Mouse (Mus musculus): Measurements from ENCODE around the gene Foxn4. TPM values are rescaled to one million over a fixed set of nuclear protein-coding genes. Genes with fewer than 3 reads are reported as not detected.

The Foxn4 gene
- polyA plus RNA-seq, 1 experiment: not detected

Other genes starting within 250 kb of the Foxn4 start
- 11.2 and 14.7 TPM in 2 replicates for gene Usp30, start 208.3 kb downstream of the Foxn4 start, polyA plus RNA-seq (2012; rRNA removed)
- gene Svop, start 182.2 kb downstream of the Foxn4 start, polyA plus RNA-seq (2012; rRNA removed): 0.33 and 0.38 TPM in 2 replicates
- 8.9 and 9.9 TPM in 2 replicates for gene Alkbh2, start 145.6 kb downstream of the Foxn4 start, polyA plus RNA-seq (2012; rRNA removed)
- 10.5 and 11.7 TPM in 2 replicates for gene Ung, start 143.4 kb downstream of the Foxn4 start, polyA plus RNA-seq (2012; rRNA removed)
- 2.8 and 4.5 TPM in 2 replicates for gene Acacb, start 127.3 kb downstream of the Foxn4 start, polyA plus RNA-seq (2012; rRNA removed)
- gene Myo1h, start 15.4 kb upstream of the Foxn4 start, polyA plus RNA-seq (2012; rRNA removed): 0.88 and 1.0 TPM in 2 replicates
- 90.7 and 109 TPM in 2 replicates for gene Kctd10, start 106.7 kb upstream of the Foxn4 start, polyA plus RNA-seq (2012; rRNA removed)
- gene Ube3b, start 106.8 kb upstream of the Foxn4 start, polyA plus RNA-seq (2012; rRNA removed): 58.1 and 71.3 TPM in 2 replicates
- gene Mmab, start 170.3 kb upstream of the Foxn4 start, polyA plus RNA-seq (2012; rRNA removed): 8.0 and 10.5 TPM in 2 replicates
- 42.3 and 43.1 TPM in 2 replicates for gene Mvk, start 170.5 kb upstream of the Foxn4 start, polyA plus RNA-seq (2012; rRNA removed)

Data from large intestine, adult 2 months (tissue).